Mouse (Mus musculus) large intestine, adult 2 months (tissue): ENCODE data around the gene Klhl9. TPM values are rescaled to one million over a fixed set of nuclear protein-coding genes. Genes with fewer than 3 reads are reported as not detected.
A peak's percentile ranks its signal among the peaks of the same experiment; 100 is the strongest.
"Not testable (repeated sequence)": the region's sequence is repeated elsewhere in the genome, so short reads cannot be mapped to it uniquely, and the experiment has no call there.

Experiments
- DNase-seq: peaks from one replicate; pipeline ENCODE4 v3.0.0-alpha.2; 2012; ENCODE audit warnings: low read depth, low spot score
- WGBS: fragments of 180-500 bp; shearing (Covaris S2); methylation state at CpG from one replicate; pipeline ENCODE4 v1.1.7; 2018; 5-methylcytosine and 5-hydroxymethylcytosine counted together
- polyA plus RNA-seq: library from polyadenylated mRNA; depleted of rRNA; stranded (reverse); fragments of >200 nt; gene quantifications from 2 replicates; pipeline ENCODE4 v1.2.3, GENCODE M21; 2012; rRNA removed

The Klhl9 gene
- polyA plus RNA-seq, result 7.2 and 12.3 TPM in 2 replicates

GRCm38 (mm10) chr4:88721791-88722721 lies at the start of gene Klhl9, which contains the start of gene Gm26566:
Gene Klhl9, minus strand, starts transcription at chr4:88722465.
Gene Gm26566, plus strand, starts transcription at chr4:88721805.
- WGBS, result under 1% methylated on average over 82 of the region's 82 CpGs
- peak; percentile 61 for DNase-seq

- peak; percentile 25 for DNase-seq
- WGBS, result 3% methylated on average over 34 of the region's 42 CpGs
These were observed 41.2 kb upstream of the Klhl9 start for GRCm38 (mm10) chr4:88763384-88764018.

GRCm38 (mm10) chr4:88762341-88762740 lies 40.1 kb upstream of the Klhl9 start:
- WGBS, result 49% methylated on average over 9 of the region's 9 CpGs
- not testable (repeated sequence) for DNase-seq

GRCm38 (mm10) chr4:88761776-88762175 lies 39.5 kb upstream of the Klhl9 start:
- 70% methylated on average over 6 of the region's 8 CpGs for WGBS

DNA sequence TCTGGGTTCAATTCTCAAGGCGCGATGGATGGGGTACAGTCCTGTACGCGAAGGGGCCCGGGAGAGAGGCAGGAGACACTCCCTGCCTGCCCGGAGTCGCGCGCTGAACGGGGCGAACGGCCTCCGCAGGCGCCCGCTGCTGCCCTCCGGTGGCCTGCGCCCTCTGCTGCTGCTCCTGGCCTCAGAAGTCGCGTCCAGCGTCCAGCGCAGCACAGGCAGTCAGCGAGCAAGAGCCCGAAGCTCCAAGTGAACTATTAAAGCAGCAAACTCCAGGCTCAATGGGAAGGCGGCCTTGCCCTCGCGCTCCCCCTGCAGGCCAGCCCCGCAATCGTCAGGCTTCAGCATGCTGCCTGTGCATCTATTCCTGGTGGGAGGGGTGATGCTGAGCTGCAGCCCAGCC lies 38.2 kb upstream of the Klhl9 start:
- 0% methylated on average over 24 of the region's 28 CpGs for WGBS
- peak; percentile 51 for DNase-seq

More at GRCm38 (mm10) chr4:88761776-88762175, 39.5 kb upstream of the Klhl9 start:
- not testable (repeated sequence) for DNase-seq

GRCm38 (mm10) chr4:88759610-88760268 lies 37.5 kb upstream of the Klhl9 start, which contains the start of gene Gm13283:
Gene Gm13283, plus strand, starts transcription at chr4:88760119.
- 19% methylated on average over 10 of the region's 14 CpGs for WGBS
- DNase-seq, result not testable (repeated sequence)

DNA sequence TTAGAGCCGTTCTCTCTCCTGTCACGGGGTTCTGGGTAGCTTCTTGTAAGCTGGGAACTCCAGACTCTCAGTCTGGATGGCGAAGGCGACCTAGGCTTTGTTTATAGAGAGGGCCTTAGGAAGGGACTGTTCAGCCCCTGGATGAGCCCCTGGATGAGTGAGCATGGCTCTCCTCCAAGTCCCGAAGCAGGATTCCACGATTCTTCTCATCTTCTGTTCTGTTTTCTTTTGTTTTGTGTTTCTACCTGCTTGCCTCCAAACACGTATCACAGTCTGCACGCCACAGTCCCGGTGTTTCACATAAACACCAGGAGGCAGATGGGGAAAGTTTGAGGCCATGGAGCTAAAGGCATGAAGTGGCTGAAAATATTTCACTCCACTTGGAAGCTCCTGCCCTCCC lies 36.5 kb upstream of the Klhl9 start:
- DNase-seq, result not testable (repeated sequence)
- 83% methylated on average over 9 of the region's 9 CpGs for WGBS

DNA sequence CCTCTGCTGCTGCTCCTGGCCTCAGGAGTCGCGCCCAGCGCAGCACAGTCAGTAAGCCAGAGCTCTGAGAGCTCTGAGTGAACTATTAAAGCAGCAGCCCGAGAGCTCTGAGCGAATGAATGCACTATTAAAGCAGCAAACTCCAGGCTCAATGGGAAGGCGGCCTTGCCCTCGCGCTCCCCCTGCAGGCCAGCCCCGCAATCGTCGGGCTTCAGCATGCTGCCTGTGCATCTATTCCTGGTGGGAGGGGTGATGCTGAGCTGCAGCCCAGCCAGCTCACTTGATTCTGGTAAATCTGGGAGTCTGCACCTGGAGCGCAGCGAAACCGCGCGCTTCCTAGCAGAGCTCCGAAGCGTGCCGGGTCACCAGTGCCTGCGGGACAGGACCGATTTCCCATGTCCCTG lies 35.4 kb upstream of the Klhl9 start:
- DNase-seq, result peak; percentile 35
- under 1% methylated on average over 21 of the region's 21 CpGs for WGBS

DNA sequence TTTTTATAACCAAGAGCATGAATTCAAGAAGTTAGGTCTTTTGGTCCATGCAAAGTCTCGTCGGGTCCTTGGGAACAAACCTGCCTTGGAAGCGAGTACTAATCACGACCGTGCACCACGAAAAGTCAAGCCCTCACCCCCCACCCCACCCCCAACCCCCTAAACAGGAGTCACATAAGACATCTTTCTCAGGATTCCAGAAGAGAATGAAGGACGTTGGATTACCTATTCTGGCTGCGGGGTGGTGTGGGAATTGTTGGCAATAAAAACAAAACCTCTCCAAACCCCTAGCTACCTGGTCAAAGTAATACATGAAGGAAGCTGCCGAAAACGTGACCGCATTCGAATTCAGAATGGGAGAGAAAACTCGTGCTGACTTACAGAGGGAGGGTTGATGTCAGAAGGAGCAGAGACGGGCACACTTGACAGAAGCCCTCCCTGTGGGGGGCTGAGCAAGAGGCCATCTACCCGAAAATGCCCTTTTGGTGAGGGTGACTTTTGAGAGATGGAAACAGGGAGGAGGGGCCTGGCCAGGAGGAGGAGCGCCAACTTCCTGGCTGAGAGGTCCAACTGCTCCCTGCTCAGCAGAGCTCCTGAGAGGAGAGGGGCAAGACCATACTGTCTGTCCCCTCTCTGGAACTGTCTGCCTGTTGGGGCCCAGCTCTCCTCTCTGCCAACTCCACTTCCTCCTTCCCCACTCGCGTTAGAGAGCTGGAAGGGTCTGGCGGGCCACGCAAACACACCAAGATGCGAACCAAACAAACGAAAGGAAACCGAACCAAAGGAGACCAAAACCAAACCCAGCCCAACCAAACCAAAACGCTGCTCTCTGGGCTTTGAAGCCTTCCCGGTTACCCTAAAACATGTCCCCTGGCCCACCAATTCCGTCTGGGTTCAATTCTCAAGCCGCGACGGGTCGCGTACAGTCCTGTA lies 34.6 kb upstream of the Klhl9 start:
- not testable (repeated sequence) for DNase-seq
- WGBS, result 8% methylated on average over 29 of the region's 31 CpGs

GRCm38 (mm10) chr4:88754818-88755340 lies 32.6 kb upstream of the Klhl9 start, which contains the start of gene Gm13271:
Gene Gm13271, plus strand, starts transcription at chr4:88754868.
- DNase-seq, result not testable (repeated sequence)
- 84% methylated on average over 15 of the region's 15 CpGs for WGBS

- 69% methylated on average over 6 of the region's 6 CpGs for WGBS
- no peak for DNase-seq
These were observed 27.7 kb upstream of the Klhl9 start for GRCm38 (mm10) chr4:88749926-88750325.

DNA sequence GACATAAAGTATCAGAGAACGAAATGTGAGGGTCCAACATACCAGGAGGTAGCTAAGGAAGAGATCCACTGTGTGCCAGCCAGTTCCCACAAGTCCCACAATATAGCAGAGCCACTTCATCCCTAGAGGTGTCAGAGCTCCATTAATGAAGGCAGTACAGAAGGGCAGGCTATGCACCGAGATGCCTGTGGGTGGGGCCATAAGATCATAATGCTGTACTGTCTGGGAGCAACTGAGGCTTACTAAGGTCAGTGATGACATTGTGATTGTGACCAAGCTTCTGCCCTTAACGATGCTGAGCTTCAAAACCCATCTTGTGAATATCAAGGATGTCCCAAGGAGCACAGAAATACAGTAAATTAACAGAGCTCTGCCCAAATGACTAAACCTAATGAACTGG lies 21.9 kb upstream of the Klhl9 start:
- DNase-seq, result no peak
- 66% methylated on average over 3 of the region's 3 CpGs for WGBS

DNA sequence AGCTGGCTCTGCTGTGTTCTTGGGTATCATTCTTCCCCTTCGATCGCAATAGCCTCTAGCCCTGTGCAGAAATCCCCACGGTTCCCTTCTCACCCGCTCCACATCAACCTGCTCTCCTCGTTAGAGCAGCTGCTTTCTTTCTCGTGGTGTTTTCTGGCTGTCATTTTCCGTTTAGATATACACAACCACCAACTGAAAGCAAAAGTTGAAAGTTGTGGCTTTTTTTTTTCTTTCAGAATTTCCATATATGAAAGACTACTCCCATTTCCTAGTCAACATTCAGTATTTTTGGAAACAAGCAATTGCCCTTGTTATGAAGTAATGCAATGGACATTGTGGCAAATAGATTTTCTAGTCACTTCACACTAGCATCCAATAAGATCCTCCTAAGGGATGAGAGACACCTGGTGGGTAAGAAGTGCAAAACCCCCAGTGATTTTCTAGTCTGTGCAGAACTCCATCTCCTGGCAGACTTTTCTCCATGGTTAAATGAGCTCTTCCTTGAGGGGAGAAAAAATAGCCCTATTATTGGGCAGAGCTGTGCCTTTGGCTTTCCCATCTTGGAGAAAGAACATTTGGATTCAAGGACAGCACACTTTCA lies 20.6 kb upstream of the Klhl9 start:
- WGBS, result 57% methylated on average over 7 of the region's 7 CpGs
- DNase-seq, result no peak

- 82% methylated on average over 4 of the region's 4 CpGs for WGBS
- DNase-seq, result no peak
These were observed 19.2 kb upstream of the Klhl9 start for GRCm38 (mm10) chr4:88741426-88741825.

GRCm38 (mm10) chr4:88739036-88739435 lies 16.8 kb upstream of the Klhl9 start:
- no peak for DNase-seq
- WGBS, result 82% methylated on average over 6 of the region's 6 CpGs

GRCm38 (mm10) chr4:88738480-88738879 lies 16.2 kb upstream of the Klhl9 start:
- WGBS, result 0% methylated on average over 2 of the region's 2 CpGs
- DNase-seq, result no peak

DNA sequence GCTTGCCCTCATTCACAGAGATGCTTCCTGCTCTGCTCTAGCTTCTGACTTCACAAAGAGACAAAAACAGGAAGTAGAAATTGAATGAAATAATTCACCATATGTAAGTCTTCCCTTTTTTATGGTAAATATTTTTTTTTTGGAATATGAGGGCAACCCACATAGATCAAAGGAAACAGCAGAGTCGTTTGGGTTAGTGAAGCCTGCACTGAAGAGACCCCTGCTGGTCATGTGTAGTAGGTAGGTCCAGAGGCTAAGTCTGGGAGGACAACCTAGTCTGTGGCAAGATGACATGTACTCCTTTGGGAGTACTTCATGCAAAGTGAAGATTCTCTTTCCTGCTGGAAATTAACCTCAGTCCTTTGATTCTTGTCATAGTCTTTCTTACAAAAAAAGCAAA lies 5.1 kb upstream of the Klhl9 start:
- DNase-seq, result no peak
- WGBS, result 0% methylated on average over 1 of the region's 1 CpGs

- 64% methylated on average over 6 of the region's 6 CpGs for WGBS
- DNase-seq, result no peak
These were observed 4.5 kb upstream of the Klhl9 start for GRCm38 (mm10) chr4:88726727-88727126.
